Mouse (Mus musculus): ENCODE results near the gene Ptprm. TPM values are rescaled to one million over a fixed set of nuclear protein-coding genes. Genes with fewer than 3 reads are reported as not detected.

Gene Ptprm
- polyA plus RNA-seq, 1 experiment: 34.2 TPM

GRCm38 (mm10) chr17:66686701-66687489 is 667.4 kb downstream of the Ptprm start:
- H3K27ac ChIP-seq (ENCODE audit: insufficient read depth, low read length): no peak overlapping the region
- no peak overlapping the region for H3K4me3 ChIP-seq (replicated peaks; ENCODE audit: insufficient read depth, low read depth, low read length)
- 7% methylated on average over 25 of the region's 25 CpGs for WGBS
- peak; percentile 50 to 71 for DNase-seq
- H3K27me3 ChIP-seq (ENCODE audit: control insufficient read depth, insufficient read depth, low read length): no peaks in the 10 kb centered on the region; the same call in 1 of the 2 replicates
- no peak for TF ChIP-seq POLR2A (IDR thresholded peaks at IDR 0.05; ENCODE audit: borderline replicate concordance, insufficient read depth, low read length)
- no peak for TF ChIP-seq CTCF (IDR thresholded peaks at IDR 0.05; ENCODE audit: borderline replicate concordance, insufficient read depth, low read depth, low read length)
- peaks cover 5% of the 10 kb centered on the region; the same call in 1 of the 2 replicates for H3K4me1 ChIP-seq (ENCODE audit: control insufficient read depth, insufficient read depth, low read length)

- no peaks in the 10 kb centered on the region for H3K27me3 ChIP-seq (ENCODE audit: control insufficient read depth, insufficient read depth, low read length)
- H3K4me1 ChIP-seq (ENCODE audit: control insufficient read depth, insufficient read depth, low read length): peaks cover 5% of the 10 kb centered on the region; the same call in 1 of the 2 replicates
- no peak for DNase-seq
- 92% methylated on average over 8 of the region's 8 CpGs for WGBS
- no peak overlapping the region for H3K27ac ChIP-seq (ENCODE audit: insufficient read depth, low read length)
- no peak overlapping the region for H3K4me3 ChIP-seq (replicated peaks; ENCODE audit: insufficient read depth, low read depth, low read length)
- TF ChIP-seq POLR2A (IDR thresholded peaks at IDR 0.05; ENCODE audit: borderline replicate concordance, insufficient read depth, low read length) (no peak), CTCF (IDR thresholded peaks at IDR 0.05; ENCODE audit: borderline replicate concordance, insufficient read depth, low read depth, low read length) (no peak)
Observed at GRCm38 (mm10) chr17:66683411-66683810, 670.8 kb downstream of the Ptprm start.

DNA sequence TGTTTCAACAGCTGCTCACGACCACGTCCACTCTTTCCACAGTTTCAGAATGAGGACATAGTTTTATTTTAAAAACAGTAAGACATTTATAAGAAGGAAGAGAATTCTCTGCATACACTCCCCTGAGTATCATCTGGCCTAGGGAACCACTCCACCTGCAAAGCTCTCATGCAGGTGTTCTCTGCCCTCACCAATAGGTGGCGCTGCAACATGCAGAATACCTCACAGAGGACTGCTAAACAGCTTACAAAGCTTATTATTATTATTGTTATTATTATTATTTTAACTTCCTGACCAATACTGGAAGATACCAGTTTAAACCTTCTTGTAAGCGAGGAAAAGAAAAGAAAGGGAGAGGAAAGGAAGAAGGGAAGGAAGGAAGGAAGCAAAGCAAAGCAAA is 673.6 kb downstream of the Ptprm start:
- H3K27me3 ChIP-seq (ENCODE audit: control insufficient read depth, insufficient read depth, low read length): no peaks in the 10 kb centered on the region
- WGBS: 36% methylated on average over 4 of the region's 4 CpGs

DNA sequence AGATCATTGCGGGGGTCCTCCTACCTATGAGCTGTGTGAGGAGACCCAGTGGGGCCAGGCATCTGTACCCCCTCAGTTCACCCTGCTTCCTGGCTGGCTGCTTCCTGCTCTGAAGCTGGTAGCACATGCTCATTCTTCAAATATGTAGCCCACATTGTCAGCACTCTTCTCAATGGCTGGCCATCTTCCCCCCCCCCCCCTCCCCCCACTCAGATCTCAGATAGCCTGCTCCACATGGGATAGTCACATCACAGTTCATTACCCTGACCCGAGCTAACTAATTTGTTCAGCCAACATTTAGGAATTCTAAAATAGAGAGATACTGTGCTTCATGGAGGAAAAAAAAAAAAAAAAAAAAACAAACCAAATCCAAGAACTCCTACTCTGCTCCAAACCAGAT is 679.6 kb downstream of the Ptprm start:
- Histone ChIP-seq H3K4me3 (replicated peaks; ENCODE audit: insufficient read depth, low read depth, low read length) (no peak overlapping the region), H3K4me1 (ENCODE audit: control insufficient read depth, insufficient read depth, low read length) (no peaks in the 10 kb centered on the region), H3K27ac (ENCODE audit: insufficient read depth, low read length) (no peak overlapping the region), H3K27me3 (ENCODE audit: control insufficient read depth, insufficient read depth, low read length) (no peaks in the 10 kb centered on the region; the same call in 1 of the 2 replicates)
- WGBS: 76% methylated on average over 2 of the region's 2 CpGs
- DNase-seq: no peak
- no peak for TF ChIP-seq POLR2A (IDR thresholded peaks at IDR 0.05; ENCODE audit: borderline replicate concordance, insufficient read depth, low read length)
- no peak for TF ChIP-seq CTCF (IDR thresholded peaks at IDR 0.05; ENCODE audit: borderline replicate concordance, insufficient read depth, low read depth, low read length)

More for the DNA sequence above, 673.6 kb downstream of the Ptprm start:
- peak; percentile 29 to 52 for DNase-seq
- Histone ChIP-seq H3K27ac (ENCODE audit: insufficient read depth, low read length) (no peak overlapping the region), H3K4me3 (replicated peaks; ENCODE audit: insufficient read depth, low read depth, low read length) (no peak overlapping the region), H3K4me1 (ENCODE audit: control insufficient read depth, insufficient read depth, low read length) (no peaks in the 10 kb centered on the region)
- TF ChIP-seq POLR2A (IDR thresholded peaks at IDR 0.05; ENCODE audit: borderline replicate concordance, insufficient read depth, low read length): no peak
- TF ChIP-seq CTCF (IDR thresholded peaks at IDR 0.05; ENCODE audit: borderline replicate concordance, insufficient read depth, low read depth, low read length): peak; percentile 82

DNA sequence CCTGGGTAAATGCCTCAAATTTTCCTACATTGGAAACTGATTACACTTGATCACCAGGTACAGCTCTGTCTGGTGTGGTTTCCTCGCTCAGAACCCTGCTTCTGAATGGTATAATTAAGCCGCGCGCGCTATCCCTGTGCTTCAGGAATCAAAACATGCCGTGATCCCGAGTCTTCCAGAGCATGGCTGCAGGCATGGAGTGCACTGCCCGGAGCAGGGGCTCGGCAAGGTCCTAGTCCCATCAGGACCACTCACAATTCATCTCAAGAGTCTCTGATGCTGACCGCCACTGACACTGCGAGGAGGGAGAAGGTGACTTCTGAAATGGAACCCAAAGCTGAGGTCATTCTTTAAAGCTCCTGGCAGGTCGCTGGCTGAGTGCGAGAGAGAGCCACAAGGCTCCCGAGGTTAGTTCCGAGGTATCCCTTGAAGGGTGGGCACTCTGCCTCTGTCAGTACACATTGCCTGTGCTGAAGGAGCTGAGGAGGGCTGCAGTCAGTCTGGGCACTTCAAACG is 682.5 kb downstream of the Ptprm start:
- TF ChIP-seq CTCF (IDR thresholded peaks at IDR 0.05; ENCODE audit: borderline replicate concordance, insufficient read depth, low read depth, low read length) (no peak), POLR2A (IDR thresholded peaks at IDR 0.05; ENCODE audit: borderline replicate concordance, insufficient read depth, low read length) (no peak)
- no peak overlapping the region for H3K27ac ChIP-seq (ENCODE audit: insufficient read depth, low read length)
- no peaks in the 10 kb centered on the region for H3K4me1 ChIP-seq (ENCODE audit: control insufficient read depth, insufficient read depth, low read length)
- DNase-seq: no peak
- H3K27me3 ChIP-seq (ENCODE audit: control insufficient read depth, insufficient read depth, low read length): no peaks in the 10 kb centered on the region; the same call in 1 of the 2 replicates
- H3K4me3 ChIP-seq (replicated peaks; ENCODE audit: insufficient read depth, low read depth, low read length): no peak overlapping the region
- whole genome bisulfite sequencing: 73% methylated on average over 16 of the region's 16 CpGs

DNA sequence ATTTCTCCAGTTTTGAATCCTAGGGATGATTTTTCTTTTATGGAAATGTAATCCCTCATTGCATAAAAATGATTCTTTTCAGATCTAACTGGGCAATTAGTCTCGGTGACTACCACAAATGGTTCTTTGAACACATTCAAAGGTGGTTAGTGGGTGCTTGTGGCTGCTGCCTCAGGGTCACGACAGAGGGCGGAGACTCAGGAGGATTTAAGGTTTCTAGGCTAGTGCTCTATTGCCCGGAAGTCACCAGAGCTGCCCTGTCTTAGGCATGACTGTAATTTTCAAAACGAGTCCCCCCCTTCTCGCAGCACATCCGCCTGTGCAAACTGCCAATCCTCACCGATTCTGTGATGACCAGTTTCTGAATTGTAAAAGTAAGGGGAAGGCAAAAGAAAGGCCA is 683.0 kb downstream of the Ptprm start:
- no peak overlapping the region for H3K4me3 ChIP-seq (replicated peaks; ENCODE audit: insufficient read depth, low read depth, low read length)
- DNase-seq: no peak
- no peaks in the 10 kb centered on the region for H3K4me1 ChIP-seq (ENCODE audit: control insufficient read depth, insufficient read depth, low read length)
- TF ChIP-seq CTCF (IDR thresholded peaks at IDR 0.05; ENCODE audit: borderline replicate concordance, insufficient read depth, low read depth, low read length) (no peak), POLR2A (IDR thresholded peaks at IDR 0.05; ENCODE audit: borderline replicate concordance, insufficient read depth, low read length) (no peak)
- H3K27ac ChIP-seq (ENCODE audit: insufficient read depth, low read length): no peak overlapping the region
- H3K27me3 ChIP-seq (ENCODE audit: control insufficient read depth, insufficient read depth, low read length): no peaks in the 10 kb centered on the region; the same call in 1 of the 2 replicates
- 58% methylated on average over 8 of the region's 8 CpGs for WGBS

- H3K4me1 ChIP-seq (ENCODE audit: control insufficient read depth, insufficient read depth, low read length): no peaks in the 10 kb centered on the region
- TF ChIP-seq CTCF (IDR thresholded peaks at IDR 0.05; ENCODE audit: borderline replicate concordance, insufficient read depth, low read depth, low read length): no peak
- no peak for TF ChIP-seq POLR2A (IDR thresholded peaks at IDR 0.05; ENCODE audit: borderline replicate concordance, insufficient read depth, low read length)
- 97% methylated on average over 3 of the region's 3 CpGs for WGBS
- DNase-seq: no peak
- no peak overlapping the region for H3K27ac ChIP-seq (ENCODE audit: insufficient read depth, low read length)
- H3K27me3 ChIP-seq (ENCODE audit: control insufficient read depth, insufficient read depth, low read length): no peaks in the 10 kb centered on the region
- H3K4me3 ChIP-seq (replicated peaks; ENCODE audit: insufficient read depth, low read depth, low read length): no peak overlapping the region
Observed at GRCm38 (mm10) chr17:66665791-66666190, 688.5 kb downstream of the Ptprm start.

Data from cerebellum, adult 2 months (tissue).